8 mouse cellular contexts compared by ENCODE assay signal in the genomic region with DNA sequence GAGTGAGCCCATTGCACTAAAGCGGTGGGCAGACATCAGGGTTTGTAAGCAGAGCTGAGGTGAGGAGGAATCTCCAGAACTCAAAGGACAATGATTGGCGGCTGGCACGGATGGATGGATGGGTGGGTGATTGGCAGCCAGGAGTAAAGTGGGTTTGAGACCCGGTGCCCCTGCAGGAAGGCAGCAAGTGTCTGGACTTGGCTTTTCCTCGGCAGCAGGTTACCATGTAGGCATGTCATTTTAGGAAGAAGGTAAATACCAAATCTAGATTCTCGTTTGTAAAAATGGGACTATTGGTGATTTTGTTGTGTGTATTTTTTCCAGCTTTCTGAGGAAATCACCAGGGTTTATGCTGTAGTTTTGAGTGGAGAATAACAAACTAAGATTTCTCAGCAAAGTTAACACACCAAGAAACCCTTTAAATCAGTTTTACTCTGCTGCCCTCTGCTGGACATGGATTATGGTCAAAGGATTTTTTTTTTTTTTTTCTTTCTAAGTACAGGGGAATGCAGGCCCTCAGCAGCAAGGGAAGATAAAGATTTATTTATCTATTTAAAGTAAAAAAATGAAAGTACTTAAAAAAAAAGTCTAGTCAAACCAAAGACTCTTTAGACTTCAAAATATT.
DNase-seq lines count a peak whose midpoint lies in the region; ATAC-seq and TF ChIP-seq lines count a peak whose summit lies in the region.

No protein-coding gene starts in this region.

- no peak overlapping the region for H3K9ac ChIP-seq in forebrain, postnatal 0 days
- H3K9ac ChIP-seq in midbrain, postnatal 0 days (replicated peaks; ENCODE audit: low read length, poor library complexity, severe bottlenecking): no peak overlapping the region
- no peak overlapping the region for H3K9ac ChIP-seq in midbrain, embryonic 13.5 days (replicated peaks)
- no peak overlapping the region for H3K9ac ChIP-seq in lung, postnatal 0 days (replicated peaks; ENCODE audit: low read depth)

- no peaks in the 10 kb centered on the region for H3K4me1 ChIP-seq in forebrain, postnatal 0 days (ENCODE audit: insufficient read depth)
- H3K4me1 ChIP-seq in forebrain, embryonic 10.5 days: no peaks in the 10 kb centered on the region
- no peaks in the 10 kb centered on the region for H3K4me1 ChIP-seq in midbrain, postnatal 0 days (ENCODE audit: insufficient read depth, low read length)
- H3K4me1 ChIP-seq in midbrain, embryonic 13.5 days (replicated peaks): no peaks in the 10 kb centered on the region
- no peaks in the 10 kb centered on the region for H3K4me1 ChIP-seq in lung, postnatal 0 days (ENCODE audit: insufficient read depth, low read depth, low read length)

- peak; percentile 77 for TF ChIP-seq CTCF in forebrain, postnatal 0 days (IDR thresholded peaks at IDR 0.05; ENCODE audit: low read depth)
- TF ChIP-seq CTCF in midbrain, postnatal 0 days (IDR thresholded peaks at IDR 0.05): peak; percentile 85
- TF ChIP-seq CTCF in lung, postnatal 0 days (IDR thresholded peaks at IDR 0.05): peak; percentile 81

- H3K27me3 ChIP-seq in forebrain, postnatal 0 days (ENCODE audit: insufficient read depth, low read length): no peaks in the 10 kb centered on the region
- no peaks in the 10 kb centered on the region for H3K27me3 ChIP-seq in forebrain, embryonic 10.5 days (ENCODE audit: poor library complexity, severe bottlenecking)
- H3K27me3 ChIP-seq in midbrain, postnatal 0 days (ENCODE audit: insufficient read depth, low read length): no peaks in the 10 kb centered on the region
- H3K27me3 ChIP-seq in midbrain, embryonic 13.5 days: no peaks in the 10 kb centered on the region
- no peaks in the 10 kb centered on the region for H3K27me3 ChIP-seq in lung, postnatal 0 days (replicated peaks; ENCODE audit: insufficient read depth, low read length)

- no peaks in the 10 kb centered on the region for H3K9me3 ChIP-seq in forebrain, postnatal 0 days (ENCODE audit: low read length)
- H3K9me3 ChIP-seq in forebrain, embryonic 10.5 days: no peaks in the 10 kb centered on the region; the same call in 1 of the 2 replicates
- H3K9me3 ChIP-seq in midbrain, postnatal 0 days (ENCODE audit: low read length): no peaks in the 10 kb centered on the region
- H3K9me3 ChIP-seq in midbrain, embryonic 13.5 days: peaks cover 3% of the 10 kb centered on the region; the same call in 1 of the 2 replicates
- H3K9me3 ChIP-seq in lung, postnatal 0 days (ENCODE audit: low read length): no peaks in the 10 kb centered on the region

- H3K36me3 ChIP-seq in forebrain, postnatal 0 days (ENCODE audit: insufficient read depth): no peaks in the 10 kb centered on the region
- no peaks in the 10 kb centered on the region for H3K36me3 ChIP-seq in forebrain, embryonic 10.5 days (replicated peaks)
- H3K36me3 ChIP-seq in midbrain, postnatal 0 days (ENCODE audit: insufficient read depth, low read length): no peaks in the 10 kb centered on the region
- H3K36me3 ChIP-seq in midbrain, embryonic 13.5 days: no peaks in the 10 kb centered on the region
- no peaks in the 10 kb centered on the region for H3K36me3 ChIP-seq in lung, postnatal 0 days (ENCODE audit: insufficient read depth, low read length)

- intact Hi-C loops in heart, postnatal 10 days (cut with DNase I): loop anchor here (1.0 to 10.0 kb wide), 5 partner anchors 15 to 1357 kb away; no protein-coding TSS in a partner anchor

- DNase-seq in forebrain, postnatal 0 days: peak; percentile 85
- DNase-seq in forebrain, embryonic 10.5 days (ENCODE audit: extremely low spot score, low spot score): no peak
- DNase-seq in midbrain, postnatal 0 days (ENCODE audit: low spot score): peak; percentile 85
- DNase-seq in brain, embryonic 18.5 days (ENCODE audit: low read depth, low spot score): peak; percentile 32
- peak; percentile 70 to 85 for DNase-seq in heart, postnatal 10 days
- DNase-seq in lung, postnatal 0 days (ENCODE audit: low spot score): peak; percentile 78
- DNase-seq in telencephalon, adult 2 months (ENCODE audit: low read depth, low spot score): peak; percentile 47

- TF ChIP-seq EP300 in lung, postnatal 0 days (IDR thresholded peaks at IDR 0.05): no peak

- 63% methylated on average over 6 of the region's 6 CpGs for WGBS in forebrain, postnatal 0 days
- WGBS in forebrain, embryonic 10.5 days: 67% methylated on average over 6 of the region's 6 CpGs
- 57% methylated on average over 6 of the region's 6 CpGs for WGBS in midbrain, postnatal 0 days
- WGBS in midbrain, embryonic 13.5 days: 67% methylated on average over 6 of the region's 6 CpGs
- WGBS in lung, postnatal 0 days: 54% methylated on average over 6 of the region's 6 CpGs

- H3K4me2 ChIP-seq in forebrain, postnatal 0 days (ENCODE audit: low read depth): no peak overlapping the region
- H3K4me2 ChIP-seq in midbrain, postnatal 0 days (ENCODE audit: low read depth, low read length, poor library complexity, severe bottlenecking): no peak overlapping the region
- H3K4me2 ChIP-seq in midbrain, embryonic 13.5 days (replicated peaks): no peak overlapping the region
- H3K4me2 ChIP-seq in lung, postnatal 0 days (replicated peaks; ENCODE audit: low read depth, low read length): no peak overlapping the region

- H3K4me3 ChIP-seq in forebrain, postnatal 0 days (ENCODE audit: low read depth, low read length): no peak overlapping the region
- no peak overlapping the region for H3K4me3 ChIP-seq in forebrain, embryonic 10.5 days
- no peak overlapping the region for H3K4me3 ChIP-seq in midbrain, postnatal 0 days (ENCODE audit: low read depth, low read length)
- H3K4me3 ChIP-seq in midbrain, embryonic 13.5 days (replicated peaks): no peak overlapping the region
- no peak overlapping the region for H3K4me3 ChIP-seq in lung, postnatal 0 days (ENCODE audit: low read depth, low read length)

- no peak overlapping the region for H3K27ac ChIP-seq in forebrain, postnatal 0 days (ENCODE audit: low read depth, low read length)
- no peak overlapping the region for H3K27ac ChIP-seq in forebrain, embryonic 10.5 days
- H3K27ac ChIP-seq in midbrain, postnatal 0 days (ENCODE audit: low read depth, low read length): no peak overlapping the region
- no peak overlapping the region for H3K27ac ChIP-seq in midbrain, embryonic 13.5 days
- H3K27ac ChIP-seq in lung, postnatal 0 days (ENCODE audit: low read length): no peak overlapping the region

- ATAC-seq in forebrain, postnatal 0 days: peak; percentile 42; the same call in 1 of the 2 replicates
- no peak for ATAC-seq in midbrain, postnatal 0 days (ENCODE audit: low FRiP score)
- ATAC-seq in midbrain, embryonic 13.5 days: no peak
- no peak for ATAC-seq in lung, postnatal 0 days
